Comparison of ENCODE assay signal across 7 mouse cellular contexts in genomic region chr7:29316137-29316734, GRCm38 (mm10). TPM values are rescaled to one million over a fixed set of nuclear protein-coding genes. Genes with fewer than 3 reads are reported as not detected.
DNase-seq lines count a peak whose midpoint lies in the region; ATAC-seq lines count a peak whose summit lies in the region.

No protein-coding gene starts in this region.

- no peaks in the 10 kb centered on the region for H3K36me3 ChIP-seq in lung, embryonic 16.5 days (ENCODE audit: control insufficient read depth, insufficient read depth, low read length)
- peaks cover 38% of the 10 kb centered on the region for H3K36me3 ChIP-seq in forebrain, embryonic 13.5 days (ENCODE audit: poor library complexity, severe bottlenecking)

- no peaks in the 10 kb centered on the region for H3K9me3 ChIP-seq in lung, embryonic 16.5 days (ENCODE audit: control insufficient read depth, low read length)
- no peaks in the 10 kb centered on the region for H3K9me3 ChIP-seq in forebrain, embryonic 13.5 days (replicated peaks)

- H3K27ac ChIP-seq in lung, embryonic 16.5 days (ENCODE audit: low read length): peak overlapping the region; percentile 81
- H3K27ac ChIP-seq in forebrain, embryonic 13.5 days: peak overlapping the region; percentile 97

- whole genome bisulfite sequencing in lung, embryonic 16.5 days: 53% methylated on average over 17 of the region's 17 CpGs
- 40% methylated on average over 16 of the region's 17 CpGs for WGBS in forebrain, embryonic 13.5 days

- H3K4me1 ChIP-seq in lung, embryonic 16.5 days (replicated peaks; ENCODE audit: control insufficient read depth, insufficient read depth, low read length): peaks cover 45% of the 10 kb centered on the region
- H3K4me1 ChIP-seq in forebrain, embryonic 13.5 days: peaks cover 88% of the 10 kb centered on the region

- H3K4me3 ChIP-seq in lung, embryonic 16.5 days (ENCODE audit: low read length): no peak overlapping the region
- no peak overlapping the region for H3K4me3 ChIP-seq in forebrain, embryonic 13.5 days

- no peak; the same call in 1 of the 2 replicates for ATAC-seq in lung, embryonic 16.5 days (ENCODE audit: low read depth)
- ATAC-seq in forebrain, embryonic 13.5 days: peak; percentile 1; the same call in 1 of the 2 replicates

- H3K4me2 ChIP-seq in lung, embryonic 16.5 days (ENCODE audit: low read depth, low read length): no peak overlapping the region
- H3K4me2 ChIP-seq in forebrain, embryonic 13.5 days: peak overlapping the region; percentile 55

- no peak for DNase-seq in lung, postnatal 14 days
- peak; percentile 45 to 78 for DNase-seq in left cerebral cortex, postnatal 25 days (ENCODE audit: low spot score in 2 of 2)
- DNase-seq in right cerebral cortex, postnatal 36 days (ENCODE audit: low spot score in 2 of 2): peak; percentile 56 to 63
- DNase-seq in spleen, postnatal 10 days (ENCODE audit: low spot score in 2 of 2): no peak
- no peak for DNase-seq in spleen, adult 12 weeks (ENCODE audit: low spot score)

- no peak overlapping the region for H3K9ac ChIP-seq in lung, embryonic 16.5 days (ENCODE audit: low read length)
- H3K9ac ChIP-seq in forebrain, embryonic 13.5 days: peak overlapping the region; percentile 53

- intact Hi-C loops in left cerebral cortex, postnatal 25 days (cut with DNase I): no loop called here

- H3K27me3 ChIP-seq in lung, embryonic 16.5 days (ENCODE audit: control insufficient read depth, insufficient read depth, low read depth, low read length): no peaks in the 10 kb centered on the region; the same call in 1 of the 2 replicates
- H3K27me3 ChIP-seq in forebrain, embryonic 13.5 days: no peaks in the 10 kb centered on the region

RNA-seq across cellular contexts. Expression of gene Dpf1, which starts 12.5 kb away (rescaled TPM):
- polyA plus RNA-seq in lung, embryonic 16.5 days (2015; fragmentation: Nextera tagmentation; extraction: Ambion mirVana): 8.1 and 8.7 TPM in 2 replicates
- 165 and 182 TPM in 2 replicates for polyA plus RNA-seq in forebrain, embryonic 13.5 days (2015; fragmentation: Nextera tagmentation; extraction: Ambion mirVana)
- total RNA-seq in left cerebral cortex, postnatal 25 days (2021): 100 to 1,000 TPM; 110 to 115 TPM

RNA-seq across cellular contexts. Expression of gene Ppp1r14a, which starts 27.1 kb away (rescaled TPM):
- polyA plus RNA-seq in lung, embryonic 16.5 days (2015; fragmentation: Nextera tagmentation; extraction: Ambion mirVana): 157 and 162 TPM in 2 replicates
- polyA plus RNA-seq in forebrain, embryonic 13.5 days (2015; fragmentation: Nextera tagmentation; extraction: Ambion mirVana): 14.9 and 17.2 TPM in 2 replicates
- total RNA-seq in left cerebral cortex, postnatal 25 days (2021): 10 to 100 TPM; 13.6 to 14.2 TPM

RNA-seq across cellular contexts. Expression of gene Spint2, which starts 34.5 kb away (rescaled TPM):
- polyA plus RNA-seq in lung, embryonic 16.5 days (2015; fragmentation: Nextera tagmentation; extraction: Ambion mirVana): 309 and 317 TPM in 2 replicates
- polyA plus RNA-seq in forebrain, embryonic 13.5 days (2015; fragmentation: Nextera tagmentation; extraction: Ambion mirVana): 30.1 and 41.3 TPM in 2 replicates
- total RNA-seq in left cerebral cortex, postnatal 25 days (2021): 10 to 100 TPM; 21.1 to 24.4 TPM

Comparison
In these comparisons a context has a peak if more than half of its experiments do, and no peak if none do; other contexts are left out.
1. DNase-seq: peak in left cerebral cortex, postnatal 25 days (2 of 2) and right cerebral cortex, postnatal 36 days (2 of 2); none in lung, postnatal 14 days (single experiment), spleen, postnatal 10 days (0 of 2) and spleen, adult 12 weeks (single experiment).
2. RNA of gene Dpf1, which starts 12.5 kb away (polyA plus RNA-seq): 165 to 182 TPM in forebrain, embryonic 13.5 days; 8.1 to 8.7 TPM in lung, embryonic 16.5 days; every median in the first group is over 10 times any median in the second.